Mouse (Mus musculus) MEL (cell line): ENCODE data around the gene Erv3. TPM values are rescaled to one million over a fixed set of nuclear protein-coding genes. Genes with fewer than 3 reads are reported as not detected.

Experiments used
- DNase-seq: peaks from one replicate; pipeline ENCODE4 v3.0.0; 2011; ENCODE audit warnings: low read depth, low spot score
- H3K27ac ChIP-seq: 2 replicates; pipeline ENCODE4 v1.5.1; 2012; ENCODE audit warnings: low read depth, mild to moderate bottlenecking, control low read depth, low read length, moderate library complexity; ENCODE audit not compliant: control insufficient read depth
- H3K27me3 ChIP-seq, 2 experiments: fragments of 150-350 bp in 1 of 2; sonication (generic) in 1 of 2; 2 replicates each; pipeline ENCODE4 v1.6.1; 2012; ENCODE audit warnings: low read length in 2 of 2, mild to moderate bottlenecking in 2 of 2, improper control_type of control experiment in 1 of 2, moderate library complexity in 1 of 2; ENCODE audit not compliant: insufficient read depth in 2 of 2, control insufficient read depth in 1 of 2
- H3K36me3 ChIP-seq, 2 experiments: 2 replicates each; pipeline ENCODE4 v1.6.1; 2012 to 2014; ENCODE audit warnings: low read length in 2 of 2, improper control_type of control experiment in 1 of 2, inconsistent platforms in 1 of 2, mild to moderate bottlenecking in 1 of 2; ENCODE audit not compliant: insufficient read depth in 2 of 2, control insufficient read depth in 1 of 2
- H3K4me1 ChIP-seq, 2 experiments: fragments of 150-350 bp in 1 of 2; sonication (generic) in 1 of 2; 2 replicates each; pipeline ENCODE4 v1.6.1; 2012; ENCODE audit warnings: low read length in 2 of 2, improper control_type of control experiment in 1 of 2, mild to moderate bottlenecking in 1 of 2; ENCODE audit not compliant: insufficient read depth in 2 of 2, control insufficient read depth in 1 of 2
- H3K4me3 ChIP-seq, 2 experiments: fragments of 150-350 bp in 1 of 2; sonication (generic) in 1 of 2; 2 replicates each; pipeline ENCODE4 v1.5.1; 2012; ENCODE audit warnings: low read depth in 2 of 2, low read length in 2 of 2, mild to moderate bottlenecking in 2 of 2, moderate library complexity in 2 of 2, control low read depth in 1 of 2, improper control_type of control experiment in 1 of 2; ENCODE audit not compliant: control insufficient read depth in 1 of 2, insufficient read depth in 1 of 2
- H3K79me2 ChIP-seq: 2 replicates; pipeline ENCODE4 v1.6.1; 2012; ENCODE audit warnings: mild to moderate bottlenecking, low read length, moderate library complexity; ENCODE audit not compliant: control insufficient read depth, poor library complexity, insufficient read depth
- H3K9ac ChIP-seq: 2 replicates; pipeline ENCODE4 v1.6.1; 2012; ENCODE audit warnings: low read depth, mild to moderate bottlenecking, control low read depth, low read length, moderate library complexity; ENCODE audit not compliant: control insufficient read depth, poor library complexity, severe bottlenecking
- H3K9me3 ChIP-seq: fragments of 150-350 bp; sonication (generic); replicated peaks from 2 replicates; pipeline ENCODE4 v1.6.1; 2012; ENCODE audit warnings: mild to moderate bottlenecking, low read length, improper control_type of control experiment, moderate library complexity; ENCODE audit not compliant: insufficient read depth
- CHD1 ChIP-seq: IDR thresholded peaks from 2 replicates; pipeline ENCODE4 v1.6.1; 2012; ENCODE audit warnings: low read depth, mild to moderate bottlenecking, inconsistent platforms, low read length, improper control_type of control experiment
- CTCF ChIP-seq, 3 experiments: IDR thresholded peaks in 2 of 3; conservative IDR thresholded peaks in 1 of 3; 2 replicates each; pipeline ENCODE4 v1.5.1; 2011 to 2012; ENCODE audit warnings: low read length in 3 of 3, low read depth in 2 of 3, mild to moderate bottlenecking in 2 of 3, improper control_type of control experiment in 1 of 3, inconsistent platforms in 1 of 3, mixed read lengths in 1 of 3, moderate library complexity in 1 of 3; ENCODE audit not compliant: control insufficient read depth in 1 of 3, insufficient read depth in 1 of 3, poor library complexity in 1 of 3, severe bottlenecking in 1 of 3
- E2F4 ChIP-seq: IDR thresholded peaks from 2 replicates; pipeline ENCODE4 v1.6.1; 2011; ENCODE audit warnings: low read depth, low read length, improper control_type of control experiment, borderline replicate concordance
- ELF1 ChIP-seq: IDR thresholded peaks from 2 replicates; pipeline ENCODE4 v1.6.1; 2014; ENCODE audit warnings: low read depth, mild to moderate bottlenecking, inconsistent platforms, low read length, improper control_type of control experiment, moderate library complexity
- EP300 ChIP-seq, 2 experiments: IDR thresholded peaks; 2 replicates each; pipeline ENCODE4 v1.6.1; 2011; ENCODE audit warnings: improper control_type of control experiment in 2 of 2, low read length in 2 of 2, low read depth in 1 of 2, mild to moderate bottlenecking in 1 of 2
- ETS1 ChIP-seq: IDR thresholded peaks from 2 replicates; pipeline ENCODE4 v1.6.1; 2012; ENCODE audit warnings: low read depth, mild to moderate bottlenecking, inconsistent platforms, low read length, improper control_type of control experiment, moderate library complexity
- GATA1 ChIP-seq: IDR thresholded peaks from 2 replicates; pipeline ENCODE4 v1.6.1; 2011; ENCODE audit warnings: low read depth, low read length, improper control_type of control experiment
- HCFC1 ChIP-seq: IDR thresholded peaks from 2 replicates; pipeline ENCODE4 v1.6.1; 2012; ENCODE audit warnings: low read depth, mild to moderate bottlenecking, inconsistent platforms, low read length, improper control_type of control experiment, moderate library complexity
- JUND ChIP-seq: IDR thresholded peaks from 2 replicates; pipeline ENCODE4 v1.6.1; 2011; ENCODE audit warnings: low read depth, mild to moderate bottlenecking, improper control_type of control experiment, low read length
- MAX ChIP-seq: IDR thresholded peaks from 2 replicates; pipeline ENCODE4 v1.6.1; 2011; ENCODE audit warnings: low read length, improper control_type of control experiment
- MEF2A ChIP-seq: IDR thresholded peaks from 2 replicates; pipeline ENCODE4 v1.6.1; 2014; ENCODE audit warnings: low read depth, mild to moderate bottlenecking, inconsistent platforms, low read length, improper control_type of control experiment; ENCODE audit not compliant: poor library complexity, insufficient replicate concordance, severe bottlenecking; ENCODE audit errors: extremely low read depth
- MXI1 ChIP-seq: IDR thresholded peaks from 2 replicates; pipeline ENCODE4 v1.6.1; 2011; ENCODE audit warnings: mild to moderate bottlenecking, low read depth, low read length, improper control_type of control experiment
- MYC ChIP-seq: IDR thresholded peaks from 2 replicates; pipeline ENCODE4 v1.6.1; 2011; ENCODE audit warnings: low read depth, mild to moderate bottlenecking, low read length, improper control_type of control experiment, moderate library complexity
- NELFE ChIP-seq: IDR thresholded peaks from 2 replicates; pipeline ENCODE4 v1.6.1; 2011; ENCODE audit warnings: low read depth, low read length, improper control_type of control experiment
- POLR2AphosphoS2 ChIP-seq: IDR thresholded peaks from 2 replicates; pipeline ENCODE4 v1.6.1; 2011; ENCODE audit warnings: low read length, improper control_type of control experiment
- POLR2AphosphoS5 ChIP-seq: IDR thresholded peaks from 2 replicates; pipeline ENCODE4 v1.6.1; 2012; ENCODE audit warnings: low read depth, borderline replicate concordance, mild to moderate bottlenecking, inconsistent platforms, low read length, moderate library complexity, mixed read lengths
- RCOR1 ChIP-seq: IDR thresholded peaks from 2 replicates; pipeline ENCODE4 v1.6.1; 2012; ENCODE audit warnings: low read depth, mild to moderate bottlenecking, inconsistent platforms, low read length, improper control_type of control experiment
- SIN3A ChIP-seq: IDR thresholded peaks from 2 replicates; pipeline ENCODE4 v1.6.1; 2012; ENCODE audit warnings: low read length, improper control_type of control experiment, inconsistent platforms
- SMC3 ChIP-seq: IDR thresholded peaks from 2 replicates; pipeline ENCODE4 v1.6.1; 2011; ENCODE audit warnings: low read depth, low read length, improper control_type of control experiment
- TBP ChIP-seq: IDR thresholded peaks from 2 replicates; pipeline ENCODE4 v1.8.0; 2011; ENCODE audit warnings: low read depth, low read length, improper control_type of control experiment
- TCF12 ChIP-seq: IDR thresholded peaks from 2 replicates; pipeline ENCODE4 v1.6.1; 2014; ENCODE audit warnings: low read depth, mild to moderate bottlenecking, inconsistent platforms, low read length, improper control_type of control experiment, moderate library complexity
- UBTF ChIP-seq: IDR thresholded peaks from 2 replicates; pipeline ENCODE4 v1.6.1; 2012; ENCODE audit warnings: low read depth, mild to moderate bottlenecking, inconsistent platforms, low read length, improper control_type of control experiment, moderate library complexity, borderline replicate concordance; ENCODE audit not compliant: insufficient read depth
- USF2 ChIP-seq, 2 experiments: IDR thresholded peaks; 2 replicates each; pipeline ENCODE4 v1.6.1; 2011 to 2012; ENCODE audit warnings: improper control_type of control experiment in 2 of 2, low read length in 2 of 2, borderline replicate concordance in 1 of 2, inconsistent platforms in 1 of 2, low read depth in 1 of 2, mild to moderate bottlenecking in 1 of 2; ENCODE audit not compliant: insufficient read depth in 1 of 2
- ZC3H11A ChIP-seq: IDR thresholded peaks from 2 replicates; pipeline ENCODE4 v1.6.1; 2012; ENCODE audit warnings: low read depth, mild to moderate bottlenecking, inconsistent platforms, low read length, improper control_type of control experiment
- ZKSCAN1 ChIP-seq: IDR thresholded peaks from 2 replicates; pipeline ENCODE4 v1.6.1; 2012; ENCODE audit warnings: low read depth, mild to moderate bottlenecking, inconsistent platforms, low read length, improper control_type of control experiment, moderate library complexity
- ZMIZ1 ChIP-seq: IDR thresholded peaks from 2 replicates; pipeline ENCODE4 v1.6.1; 2012; ENCODE audit warnings: low read depth, mild to moderate bottlenecking, inconsistent platforms, low read length, improper control_type of control experiment, moderate library complexity
- ZNF384 ChIP-seq: IDR thresholded peaks from 2 replicates; pipeline ENCODE4 v1.6.1; 2012; ENCODE audit warnings: low read depth, mild to moderate bottlenecking, inconsistent platforms, low read length, improper control_type of control experiment
- polyA plus RNA-seq, 2 experiments: library from polyadenylated mRNA; stranded (reverse) in 1 of 2; unstranded in 1 of 2; fragments of >175 nt in 1 of 2; fragments of >200 nt in 1 of 2; gene quantifications; 2 replicates each; pipeline versions ENCODE4 v1.2.1 to v1.2.4; 2012; ENCODE audit warnings: low replicate concordance in 2 of 2, low read depth in 1 of 2; ENCODE audit not compliant: insufficient read length in 2 of 2, insufficient read depth in 1 of 2, missing spikeins in 1 of 2
- total RNA-seq: library from RNA; depleted of rRNA; stranded (reverse); fragments of 300-350 nt; gene quantifications from 2 replicates; pipeline ENCODE4 v1.2.3, GENCODE M21; 2012

Gene Erv3
- total and polyA plus RNA-seq, 3 experiments, result 0.36 to 0.62 TPM; not detected in 1

DNA sequence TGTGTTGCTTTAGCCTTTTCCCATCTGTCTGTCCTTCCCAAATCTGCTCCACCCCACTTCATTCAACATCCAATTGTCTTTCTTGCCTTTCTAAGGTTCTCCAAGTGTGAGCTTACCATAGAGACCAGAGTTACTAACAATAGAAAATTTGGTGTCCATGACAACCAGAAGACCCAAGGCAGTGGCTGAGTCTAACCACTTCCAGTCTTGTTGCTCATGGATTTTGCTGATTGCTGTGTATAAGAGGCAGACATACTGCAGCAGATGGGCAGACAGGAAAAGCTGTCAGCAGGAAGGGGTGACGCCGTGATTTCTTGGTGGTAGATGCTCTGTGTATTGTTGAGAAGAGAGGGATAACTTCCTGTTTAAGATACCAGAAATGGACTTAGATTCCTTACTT, 23.6 kb upstream of the Erv3 start:
- H3K4me1 ChIP-seq, result no peaks in the 10 kb centered on the region
- no peak for TF ChIP-seq CTCF (IDR thresholded peaks at IDR 0.05 in 2 of 3, conservative IDR thresholded peaks at IDR 0.05 in 1 of 3; ENCODE audit: control insufficient read depth in 1 of 3, insufficient read depth in 1 of 3, low read depth in 2 of 3, low read length in 3 of 3, poor library complexity in 1 of 3, severe bottlenecking in 1 of 3)
- no peak for TF ChIP-seq ZMIZ1
- no peak for TF ChIP-seq HCFC1
- no peak for TF ChIP-seq JUND
- no peak for TF ChIP-seq POLR2AphosphoS2
- no peak for TF ChIP-seq CHD1
- TF ChIP-seq ETS1, result no peak
- TF ChIP-seq SMC3, result no peak
- TF ChIP-seq E2F4, result no peak
- TF ChIP-seq TBP, result no peak
- no peak for TF ChIP-seq TCF12
- no peak for TF ChIP-seq MYC
- no peak for TF ChIP-seq USF2 (IDR thresholded peaks at IDR 0.05; ENCODE audit: borderline replicate concordance in 1 of 2, insufficient read depth in 1 of 2, low read depth in 1 of 2, low read length in 2 of 2)
- TF ChIP-seq RCOR1, result no peak
- TF ChIP-seq UBTF, result no peak
- no peak for TF ChIP-seq MXI1
- no peaks in the 10 kb centered on the region for H3K36me3 ChIP-seq
- no peak overlapping the region for H3K9ac ChIP-seq
- no peaks in the 10 kb centered on the region for H3K79me2 ChIP-seq
- no peak overlapping the region for H3K27ac ChIP-seq
- peaks cover 0 to 6% of the 10 kb centered on the region in 2 experiments; a peak in 3 of 4 replicates for H3K27me3 ChIP-seq
- H3K4me3 ChIP-seq, result no peak overlapping the region
- DNase-seq, result no peak
- no peaks in the 10 kb centered on the region for H3K9me3 ChIP-seq

DNA sequence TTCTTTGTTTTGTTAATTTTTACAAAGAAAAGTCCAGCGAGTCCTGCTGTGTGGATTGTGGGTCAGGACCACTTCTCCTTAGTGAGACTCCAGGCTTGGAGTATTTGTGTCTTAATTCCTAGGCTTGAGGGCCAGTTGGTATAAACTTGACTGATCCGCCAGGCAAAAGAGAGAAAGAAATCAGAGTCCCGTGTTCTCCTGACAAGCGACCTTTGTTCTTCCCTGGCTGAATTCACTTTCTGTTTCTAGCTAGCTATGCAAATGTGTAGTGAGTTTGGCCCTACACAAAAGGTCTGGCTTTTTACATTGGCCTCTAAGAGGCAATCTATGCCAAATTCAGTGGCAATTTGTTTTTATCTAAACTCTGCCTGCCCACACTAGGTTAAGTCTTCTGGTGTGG, 22.2 kb upstream of the Erv3 start:
- Histone ChIP-seq H3K4me1 (no peaks in the 10 kb centered on the region), H3K36me3 (no peaks in the 10 kb centered on the region), H3K79me2 (no peaks in the 10 kb centered on the region), H3K9me3 (no peaks in the 10 kb centered on the region), H3K9ac (no peak overlapping the region), H3K27me3 (peaks cover 2 to 6% of the 10 kb centered on the region in 2 experiments; a peak in 2 of 4 replicates), H3K27ac (no peak overlapping the region), H3K4me3 (no peak overlapping the region)
- DNase-seq, result no peak
- TF ChIP-seq JUND (no peak), MEF2A (no peak), MAX (no peak), ZC3H11A (no peak), EP300 (IDR thresholded peaks at IDR 0.05; ENCODE audit: low read depth in 1 of 2, low read length in 2 of 2) (no peak), NELFE (no peak), GATA1 (no peak), ZKSCAN1 (no peak), MXI1 (no peak), POLR2AphosphoS5 (no peak), SIN3A (no peak), UBTF (no peak), ELF1 (no peak), CTCF (IDR thresholded peaks at IDR 0.05 in 2 of 3, conservative IDR thresholded peaks at IDR 0.05 in 1 of 3; ENCODE audit: control insufficient read depth in 1 of 3, insufficient read depth in 1 of 3, low read depth in 2 of 3, low read length in 3 of 3, poor library complexity in 1 of 3, severe bottlenecking in 1 of 3) (no peak), POLR2AphosphoS2 (no peak), HCFC1 (no peak), ZNF384 (no peak)
